Mouse (Mus musculus) midbrain, embryonic 12.5 days (tissue): ENCODE results near the gene Clybl. TPM values are rescaled to one million over a fixed set of nuclear protein-coding genes. Genes with fewer than 3 reads are reported as not detected.

Experiments
- ATAC-seq: fragments of 200-750 bp; cut with Nextera tagmentation; 2 replicates; pipeline ENCODE4 v1.8.0; 2017; ENCODE audit warnings: low read depth, moderate TSS enrichment, moderate library complexity; ENCODE audit not compliant: low FRiP score
- H3K27ac ChIP-seq: fragments of 300-500 bp; sonication (generic); replicated peaks from 2 replicates; pipeline ENCODE4 v1.5.1; 2016; ENCODE audit warnings: mild to moderate bottlenecking
- H3K27me3 ChIP-seq: fragments of 300-500 bp; sonication (generic); 2 replicates; pipeline ENCODE4 v1.6.1; 2016; ENCODE audit warnings: mild to moderate bottlenecking
- H3K36me3 ChIP-seq: fragments of 300-500 bp; sonication (generic); 2 replicates; pipeline ENCODE4 v1.6.1; 2016
- H3K4me1 ChIP-seq: fragments of 300-500 bp; sonication (generic); 2 replicates; pipeline ENCODE4 v1.6.1; 2016
- H3K4me2 ChIP-seq: fragments of 300-500 bp; sonication (generic); replicated peaks from 2 replicates; pipeline ENCODE4 v1.6.1; 2016; ENCODE audit warnings: mild to moderate bottlenecking, moderate library complexity
- H3K4me3 ChIP-seq: fragments of 300-500 bp; sonication (generic); 2 replicates; pipeline ENCODE4 v1.5.1; 2016; ENCODE audit warnings: mild to moderate bottlenecking
- H3K9ac ChIP-seq: fragments of 300-500 bp; sonication (generic); replicated peaks from 2 replicates; pipeline ENCODE4 v1.6.1; 2016; ENCODE audit warnings: mild to moderate bottlenecking, moderate library complexity
- H3K9me3 ChIP-seq: fragments of 300-500 bp; sonication (generic); 2 replicates; pipeline ENCODE4 v1.6.1; 2016; ENCODE audit warnings: mild to moderate bottlenecking
- WGBS: fragments of 180-500 bp; shearing (Covaris S2); methylation state at CpG from one replicate; pipeline ENCODE4 v1.1.7; 2016; 5-methylcytosine and 5-hydroxymethylcytosine counted together
- polyA plus RNA-seq: library from polyadenylated mRNA; unstranded; fragments of >200 nt; fragmentation: Nextera tagmentation; extraction: Ambion mirVana; gene quantifications from 2 replicates; pipeline ENCODE4 v1.2.1, GENCODE M21; 2016

Clybl gene
- polyA plus RNA-seq, 1 experiment from 2014 or later: 19.4 TPM

DNA sequence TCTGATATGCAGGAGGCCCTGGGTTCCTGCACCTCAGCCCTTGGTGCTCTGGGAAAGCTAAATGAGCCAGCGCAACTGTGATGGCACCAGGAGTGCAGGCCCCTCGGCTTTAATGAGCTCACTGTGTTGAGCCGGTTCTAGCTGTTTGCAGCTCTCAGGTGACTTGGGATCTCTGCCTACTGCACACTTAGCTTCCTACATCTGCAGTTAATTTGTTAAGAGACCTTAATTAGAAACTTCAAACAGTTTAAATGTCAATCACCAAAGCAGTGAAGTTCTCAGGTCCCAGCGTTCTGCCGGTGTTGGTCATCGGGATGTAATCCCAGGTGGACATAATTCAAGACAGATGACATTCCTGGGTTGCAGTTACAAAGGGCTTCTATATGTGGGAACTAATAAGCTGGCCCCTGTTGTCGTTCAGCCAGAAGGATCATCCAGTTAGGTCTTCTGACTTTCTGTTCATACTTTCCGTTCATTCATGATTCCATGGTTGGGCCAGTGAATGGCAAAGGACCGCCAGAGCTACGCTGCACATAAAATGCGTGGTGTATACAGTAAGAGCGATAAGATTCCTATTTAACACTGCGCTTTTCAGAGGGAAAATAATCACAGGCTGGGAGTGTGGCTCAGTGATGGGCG is 18.9 kb downstream of the Clybl start:
- Histone ChIP-seq H3K4me2 (no peak overlapping the region), H3K36me3 (no peaks in the 10 kb centered on the region), H3K4me3 (no peak overlapping the region), H3K27me3 (no peaks in the 10 kb centered on the region), H3K9me3 (0 out of 2 replicates have a peak, but pooled peaks cover 6% of the 10 kb centered on the region), H3K9ac (no peak overlapping the region), H3K27ac (no peak overlapping the region), H3K4me1 (no peaks in the 10 kb centered on the region)
- no peak for ATAC-seq
- WGBS: 81% methylated on average over 14 of the region's 14 CpGs

DNA sequence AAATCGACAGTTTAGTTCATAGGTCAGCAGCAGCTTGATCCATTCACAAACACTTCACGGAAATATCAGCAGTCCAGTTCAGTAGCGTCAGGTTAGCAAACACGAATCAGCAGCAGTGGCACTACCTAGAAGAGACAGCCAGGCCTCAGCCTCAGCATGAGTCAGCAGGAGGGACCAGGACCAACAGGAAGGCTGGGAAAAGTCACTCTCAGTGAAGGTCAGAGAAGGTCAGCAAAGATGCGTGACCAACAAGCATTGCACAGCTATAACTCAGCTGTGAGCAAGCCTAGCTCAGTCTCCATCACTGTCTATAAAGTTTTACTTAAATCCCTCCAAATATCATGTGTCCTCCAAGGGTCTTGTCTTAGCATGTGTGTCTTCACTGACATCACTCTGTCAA is 27.7 kb downstream of the Clybl start:
- no peak overlapping the region for H3K4me3 ChIP-seq
- 86% methylated on average over 5 of the region's 5 CpGs for WGBS
- H3K9ac ChIP-seq: no peak overlapping the region
- H3K27me3 ChIP-seq: no peaks in the 10 kb centered on the region
- no peaks in the 10 kb centered on the region for H3K36me3 ChIP-seq
- no peaks in the 10 kb centered on the region for H3K4me1 ChIP-seq
- no peak for ATAC-seq
- no peak overlapping the region for H3K4me2 ChIP-seq
- H3K27ac ChIP-seq: no peak overlapping the region
- 0 out of 2 replicates have a peak, but pooled peaks cover 3% of the 10 kb centered on the region for H3K9me3 ChIP-seq

DNA sequence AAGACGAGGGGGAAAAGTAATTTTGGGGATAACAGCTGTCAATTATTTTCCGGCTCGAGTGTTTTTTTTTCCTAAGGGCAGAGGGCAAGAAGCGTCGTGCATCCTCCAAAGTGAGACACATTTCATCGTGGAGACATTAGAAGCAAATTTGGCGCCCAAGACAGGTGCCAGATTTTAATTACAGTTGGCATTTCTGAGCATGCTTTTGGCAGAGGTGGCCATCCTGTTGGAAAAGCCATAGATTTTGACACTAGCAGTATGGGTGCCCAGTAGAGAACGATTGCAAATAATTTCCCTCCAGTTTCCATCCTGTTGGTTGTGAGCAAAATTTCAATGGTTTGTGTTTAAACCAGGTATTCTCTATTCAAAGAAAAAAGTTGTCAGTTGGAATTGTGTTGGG is 32.1 kb downstream of the Clybl start:
- H3K27ac ChIP-seq: no peak overlapping the region
- no peak overlapping the region for H3K9ac ChIP-seq
- no peaks in the 10 kb centered on the region for H3K27me3 ChIP-seq
- H3K9me3 ChIP-seq: 0 out of 2 replicates have a peak, but pooled peaks cover 3% of the 10 kb centered on the region
- no peak for ATAC-seq
- 87% methylated on average over 8 of the region's 8 CpGs for WGBS
- no peak overlapping the region for H3K4me2 ChIP-seq
- no peaks in the 10 kb centered on the region for H3K36me3 ChIP-seq
- H3K4me3 ChIP-seq: no peak overlapping the region
- H3K4me1 ChIP-seq: no peaks in the 10 kb centered on the region

DNA sequence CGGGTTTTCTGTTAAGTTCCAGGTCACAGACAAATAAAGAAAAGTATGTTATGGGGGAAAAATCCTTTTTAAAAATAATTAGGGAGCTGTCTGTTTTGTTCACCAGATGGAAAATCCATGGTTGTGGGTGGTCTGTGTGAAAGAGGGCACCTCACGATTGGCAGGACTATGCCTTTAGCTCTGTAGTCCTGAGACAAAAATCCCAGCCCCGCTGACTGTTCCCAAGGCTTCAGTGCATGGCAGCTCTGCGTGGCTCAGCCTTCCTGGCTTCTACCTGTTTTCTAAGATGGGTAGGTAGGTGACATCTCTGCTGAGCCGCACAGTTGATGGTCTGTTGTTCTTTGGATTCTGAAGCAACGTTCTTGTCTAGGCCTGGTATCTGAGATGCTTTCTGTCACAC is 32.6 kb downstream of the Clybl start:
- Histone ChIP-seq H3K4me2 (no peak overlapping the region), H3K27ac (no peak overlapping the region), H3K36me3 (no peaks in the 10 kb centered on the region), H3K4me1 (no peaks in the 10 kb centered on the region), H3K27me3 (no peaks in the 10 kb centered on the region), H3K9me3 (peaks cover 5% of the 10 kb centered on the region; the same call in 1 of the 2 replicates), H3K4me3 (no peak overlapping the region), H3K9ac (no peak overlapping the region)
- ATAC-seq: no peak
- 86% methylated on average over 6 of the region's 6 CpGs for WGBS

DNA sequence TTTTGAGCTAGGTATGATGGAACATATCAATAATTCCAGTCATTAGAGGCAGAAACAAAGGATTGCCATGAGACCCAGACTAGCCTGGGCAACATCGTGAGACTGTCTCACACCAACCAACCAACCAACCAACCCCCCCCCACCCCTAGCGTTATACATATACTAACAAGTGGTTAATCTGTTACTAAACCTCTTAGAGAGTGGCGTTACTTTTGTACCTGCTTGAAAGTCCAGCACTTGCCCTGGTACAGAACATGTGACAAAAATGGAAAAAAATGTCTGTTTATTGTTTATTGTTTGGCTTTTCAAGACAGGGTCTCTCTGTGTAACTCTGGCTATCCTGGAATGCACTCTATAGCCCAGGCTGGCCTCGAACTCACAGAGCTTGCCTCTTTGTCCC is 35.7 kb downstream of the Clybl start:
- Histone ChIP-seq H3K4me2 (no peak overlapping the region), H3K9ac (no peak overlapping the region), H3K4me3 (no peak overlapping the region), H3K27ac (no peak overlapping the region), H3K9me3 (peaks cover 10% of the 10 kb centered on the region; the same call in 1 of the 2 replicates), H3K27me3 (0 out of 2 replicates have a peak, but pooled peaks cover 4% of the 10 kb centered on the region), H3K4me1 (no peaks in the 10 kb centered on the region), H3K36me3 (no peaks in the 10 kb centered on the region)
- no peak for ATAC-seq
- WGBS: 87% methylated on average over 4 of the region's 4 CpGs

DNA sequence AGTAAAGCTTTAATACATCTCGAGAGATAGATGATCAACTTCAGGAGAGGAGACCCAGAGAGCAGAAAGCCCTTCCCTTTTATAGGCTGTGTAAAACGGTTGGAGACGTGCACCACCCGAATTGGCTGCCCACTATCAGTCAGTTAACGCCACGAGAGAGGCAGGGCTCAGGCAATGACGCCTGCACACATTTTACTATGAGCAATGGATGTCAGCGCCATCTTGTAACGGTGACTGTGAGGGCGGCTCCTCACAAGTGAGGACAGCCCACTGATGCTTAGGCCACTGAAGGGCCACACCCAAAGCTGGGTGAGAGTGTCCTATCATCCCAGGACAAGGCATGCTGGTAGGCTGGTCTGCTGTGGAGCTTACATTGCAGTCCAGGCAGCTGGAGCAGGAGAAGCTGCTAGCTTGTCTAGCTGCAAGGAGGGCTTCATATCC is 41.5 kb downstream of the Clybl start:
- no peak for ATAC-seq
- no peak overlapping the region for H3K4me2 ChIP-seq
- WGBS: 75% methylated on average over 10 of the region's 10 CpGs

DNA sequence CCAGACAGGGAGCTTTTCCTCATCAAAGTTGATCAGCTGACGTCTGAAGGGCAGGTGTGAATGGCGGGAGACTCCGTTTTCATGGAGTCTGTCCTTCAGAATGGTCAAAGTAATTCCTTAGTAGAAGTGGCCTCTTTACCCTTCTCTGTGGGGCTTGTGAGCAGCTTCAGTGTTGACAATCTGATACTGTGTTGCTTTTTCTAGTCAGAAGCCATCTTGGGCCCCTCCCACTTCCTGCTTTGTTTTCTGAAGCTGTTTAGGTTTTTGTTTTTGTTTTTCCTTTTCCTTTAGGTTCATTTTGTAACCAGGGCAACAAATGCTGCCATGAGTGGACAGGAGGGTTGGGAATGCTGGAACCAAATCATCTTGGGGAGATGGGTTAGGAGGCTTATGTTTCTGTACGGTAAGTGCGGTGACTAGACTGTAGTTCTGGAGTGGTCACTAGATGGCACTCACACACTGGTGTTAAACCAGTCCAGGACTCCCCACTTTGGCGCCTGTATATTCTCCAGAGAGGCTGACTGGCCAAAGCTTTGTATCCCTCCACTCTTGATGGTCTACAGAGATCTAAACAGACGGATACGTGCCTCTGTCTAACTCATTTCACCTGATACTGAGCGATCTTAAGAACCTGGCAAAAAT is 42.1 kb downstream of the Clybl start:
- H3K4me2 ChIP-seq: no peak overlapping the region
- 23% methylated on average over 9 of the region's 9 CpGs for WGBS
- H3K4me1 ChIP-seq: peaks cover 27% of the 10 kb centered on the region
- no peak overlapping the region for H3K9ac ChIP-seq
- H3K27me3 ChIP-seq: peaks cover 57% of the 10 kb centered on the region
- H3K9me3 ChIP-seq: peaks cover 7% of the 10 kb centered on the region; the same call in 1 of the 2 replicates
- no peak overlapping the region for H3K27ac ChIP-seq
- H3K4me3 ChIP-seq: no peak overlapping the region
- no peaks in the 10 kb centered on the region for H3K36me3 ChIP-seq
- peak; percentile 83 for ATAC-seq

More for the DNA sequence above, 41.5 kb downstream of the Clybl start:
- H3K9ac ChIP-seq: no peak overlapping the region
- H3K4me3 ChIP-seq: no peak overlapping the region
- H3K27me3 ChIP-seq: peaks cover 56% of the 10 kb centered on the region
- peaks cover 7% of the 10 kb centered on the region; the same call in 1 of the 2 replicates for H3K9me3 ChIP-seq
- peaks cover 27% of the 10 kb centered on the region for H3K4me1 ChIP-seq
- no peaks in the 10 kb centered on the region for H3K36me3 ChIP-seq
- no peak overlapping the region for H3K27ac ChIP-seq

DNA sequence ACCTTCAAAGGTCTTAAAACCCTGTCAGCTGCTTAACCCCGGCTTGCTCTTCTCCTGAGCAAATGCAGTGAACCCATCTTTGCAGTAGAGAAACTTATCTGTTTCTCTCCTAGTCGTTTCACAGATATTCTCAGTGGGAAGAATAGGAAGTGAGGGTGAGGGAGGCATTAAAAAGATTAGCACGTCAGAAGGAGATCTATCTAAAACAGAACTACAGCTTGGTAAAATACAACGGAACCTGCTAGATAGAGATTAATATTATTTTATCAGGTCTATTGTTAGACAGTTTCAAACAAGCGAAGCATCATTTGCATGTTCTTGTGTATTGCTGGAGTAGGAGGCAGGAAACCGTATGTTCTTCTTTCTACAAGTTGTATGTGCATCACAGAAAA is 42.6 kb downstream of the Clybl start:
- WGBS: 44% methylated on average over 6 of the region's 6 CpGs
- Histone ChIP-seq H3K9me3 (peaks cover 6% of the 10 kb centered on the region; the same call in 1 of the 2 replicates), H3K9ac (no peak overlapping the region), H3K4me1 (peaks cover 33% of the 10 kb centered on the region), H3K4me3 (no peak overlapping the region), H3K27ac (no peak overlapping the region), H3K36me3 (no peaks in the 10 kb centered on the region), H3K27me3 (peaks cover 62% of the 10 kb centered on the region), H3K4me2 (no peak overlapping the region)
- ATAC-seq: no peak

DNA sequence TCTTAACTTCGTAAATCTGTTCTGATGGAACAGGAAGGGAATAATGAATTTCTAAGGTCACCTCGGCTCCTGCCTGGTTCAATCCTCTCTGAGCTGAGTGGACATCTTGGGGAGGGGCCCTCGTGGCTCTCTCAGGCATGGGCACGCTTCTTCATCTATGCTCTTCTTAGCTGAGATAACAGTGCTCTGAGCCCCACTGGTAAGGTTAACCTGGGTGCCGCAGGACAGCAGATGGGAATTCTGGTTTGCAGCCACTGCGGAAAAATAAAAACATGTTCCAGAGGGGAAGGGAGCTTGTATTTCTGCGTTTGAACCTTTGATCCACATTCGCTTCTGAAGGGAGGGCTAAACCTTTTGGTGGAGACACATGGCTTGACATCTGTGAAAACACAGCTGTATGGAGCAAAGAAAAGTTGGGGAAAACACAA is 43.0 kb downstream of the Clybl start:
- peaks cover 2% of the 10 kb centered on the region; the same call in 1 of the 2 replicates for H3K9me3 ChIP-seq
- WGBS: 28% methylated on average over 8 of the region's 8 CpGs
- H3K4me2 ChIP-seq: no peak overlapping the region
- H3K36me3 ChIP-seq: no peaks in the 10 kb centered on the region
- no peak overlapping the region for H3K27ac ChIP-seq
- no peak overlapping the region for H3K9ac ChIP-seq
- no peak for ATAC-seq
- no peak overlapping the region for H3K4me3 ChIP-seq
- peaks cover 66% of the 10 kb centered on the region for H3K27me3 ChIP-seq
- H3K4me1 ChIP-seq: peaks cover 36% of the 10 kb centered on the region

DNA sequence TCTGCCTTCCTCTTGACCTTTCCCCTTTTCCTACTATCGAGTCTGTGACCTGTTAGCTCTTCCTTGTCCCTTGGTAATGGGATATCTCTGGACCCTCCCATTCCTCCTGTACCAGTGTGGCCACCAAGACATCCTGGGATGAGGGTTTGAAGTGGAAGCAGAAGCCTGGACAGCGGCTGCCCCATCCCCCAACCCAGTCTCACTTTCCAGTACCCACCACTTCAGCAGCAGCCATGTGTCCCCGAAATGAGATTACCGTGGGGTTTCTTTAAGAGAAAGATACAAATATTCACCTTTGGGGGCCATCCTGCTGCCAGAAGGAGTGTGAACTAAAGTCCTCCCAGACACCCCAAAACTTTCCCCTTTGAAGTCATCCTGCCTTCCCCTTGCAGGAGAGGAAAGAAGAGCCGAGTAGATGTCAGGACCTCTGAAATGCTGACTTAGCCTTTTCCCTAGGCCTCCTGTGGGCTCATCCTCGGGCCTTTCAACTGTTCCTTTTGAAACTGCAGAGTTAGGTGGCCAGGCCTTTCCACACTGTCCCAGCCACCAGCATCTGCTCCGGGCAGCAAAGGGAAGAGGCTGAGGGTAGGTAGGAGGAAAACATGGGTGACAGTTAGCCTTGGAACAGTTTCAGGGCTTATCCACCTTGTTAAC is 44.1 kb downstream of the Clybl start:
- Histone ChIP-seq H3K4me2 (no peak overlapping the region; the same call in 1 of the 2 replicates), H3K9ac (no peak overlapping the region), H3K36me3 (no peaks in the 10 kb centered on the region), H3K9me3 (no peaks in the 10 kb centered on the region), H3K4me1 (peaks cover 45% of the 10 kb centered on the region), H3K27ac (peak overlapping the region; percentile 58), H3K27me3 (peaks cover 74% of the 10 kb centered on the region), H3K4me3 (no peak overlapping the region)
- 3% methylated on average over 7 of the region's 7 CpGs for WGBS
- no peak for ATAC-seq

DNA sequence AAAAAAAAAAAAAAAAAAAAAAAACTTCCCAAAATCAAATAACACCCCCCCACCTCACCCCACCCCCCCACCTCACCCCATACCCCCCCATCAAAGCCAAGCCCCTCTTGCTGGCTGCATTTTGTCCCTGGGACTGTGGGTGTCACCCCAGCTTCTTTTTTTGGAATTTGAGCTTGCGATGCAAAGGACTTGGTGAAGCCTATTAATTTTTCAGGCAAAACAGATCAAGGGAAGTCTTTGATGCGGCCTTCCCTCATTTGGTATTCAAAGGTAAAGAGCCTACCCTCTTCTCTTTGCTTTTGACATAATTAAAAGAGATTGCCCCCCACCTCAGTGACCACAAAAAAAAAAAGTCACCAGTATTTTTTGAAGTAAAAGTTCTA is 44.6 kb downstream of the Clybl start:
- Histone ChIP-seq H3K27me3 (peaks cover 79% of the 10 kb centered on the region), H3K4me1 (peaks cover 50% of the 10 kb centered on the region), H3K36me3 (no peaks in the 10 kb centered on the region), H3K4me3 (no peak overlapping the region), H3K4me2 (no peak overlapping the region), H3K9ac (no peak overlapping the region), H3K27ac (peak overlapping the region; percentile 58; the same call in 1 of the 2 replicates), H3K9me3 (no peaks in the 10 kb centered on the region)
- no peak for ATAC-seq
- 22% methylated on average over 2 of the region's 2 CpGs for WGBS
